Mouse (Mus musculus) thymus, postnatal 36 days (tissue): Measurements from ENCODE around the gene Pde4dip.

Source experiments
- DNase-seq, 2 experiments: peaks; one replicate each; pipeline ENCODE4 v3.0.0; 2022; ENCODE audit warnings: mixed read lengths in 2 of 2

Gene Pde4dip

DNA sequence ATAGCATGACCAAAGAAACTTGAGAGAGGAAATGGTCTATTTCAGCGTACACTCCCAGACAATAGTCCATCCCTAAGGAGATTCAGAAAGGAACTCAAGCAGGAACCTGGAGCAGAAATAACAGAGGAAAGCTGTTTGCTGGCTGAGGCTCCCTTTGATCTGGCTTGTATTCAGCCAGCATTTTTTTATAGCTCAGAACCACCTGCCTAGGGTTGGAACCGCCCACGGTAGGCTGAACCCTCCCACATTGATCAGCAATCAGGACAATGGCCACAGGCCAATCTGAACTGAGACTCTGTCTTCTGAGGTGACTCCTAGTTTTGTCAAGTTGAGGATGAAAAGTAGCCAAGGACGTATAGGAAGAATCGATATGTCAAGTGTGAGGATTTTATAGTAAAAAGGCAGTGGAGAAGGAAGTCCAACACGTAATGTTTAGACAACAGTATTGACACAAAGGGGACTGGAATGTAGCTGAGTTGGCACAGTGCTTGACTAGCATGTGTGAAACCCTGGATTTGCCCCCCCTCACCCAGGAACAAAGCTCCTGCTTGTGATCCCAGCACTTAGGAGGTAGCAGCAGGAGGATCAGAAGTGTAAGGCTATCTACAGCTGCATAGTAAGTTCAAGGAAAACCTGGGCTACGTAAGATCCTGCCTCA lies 44.2 kb downstream of the Pde4dip start:
- no peak for DNase-seq

DNA sequence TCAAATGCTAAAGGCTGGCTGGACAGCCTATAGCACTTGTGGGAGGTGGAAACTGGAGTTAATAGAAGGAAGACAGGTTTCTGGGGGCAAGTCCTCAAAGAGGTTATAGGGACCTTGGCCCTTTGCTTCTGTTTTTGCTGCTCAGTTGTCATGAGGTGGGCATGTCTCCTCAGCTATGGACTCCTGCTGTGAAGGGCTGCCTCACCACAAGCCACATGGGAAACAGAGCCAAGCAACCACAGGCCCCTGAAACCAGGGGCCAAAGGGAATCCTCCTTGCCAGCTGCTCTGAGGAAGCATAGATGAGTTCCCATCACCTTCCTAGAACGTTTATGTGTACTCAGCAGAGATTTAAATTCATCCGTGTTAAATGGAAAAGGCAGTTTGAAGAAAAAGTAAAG lies 45.9 kb downstream of the Pde4dip start:
- no peak for DNase-seq

DNA sequence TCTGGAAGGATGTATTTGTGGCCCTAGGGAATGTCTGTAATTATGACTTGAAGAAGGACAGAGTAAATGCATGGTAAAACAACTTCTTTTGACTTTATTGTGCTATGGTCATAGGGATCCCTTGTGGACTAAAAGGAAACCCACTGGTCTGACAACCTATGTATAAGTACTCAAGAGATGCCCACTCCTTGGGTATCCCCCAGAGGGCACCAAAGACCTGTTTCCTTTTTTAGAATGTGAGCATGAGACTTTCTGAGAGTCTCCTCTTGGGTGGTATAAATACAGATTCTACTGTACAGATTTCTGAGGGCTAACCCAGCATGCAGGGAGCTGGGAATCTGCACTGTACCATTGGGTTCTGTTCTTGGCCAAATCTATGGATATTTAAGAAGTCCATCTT lies 48.1 kb downstream of the Pde4dip start:
- DNase-seq, result no peak

DNA sequence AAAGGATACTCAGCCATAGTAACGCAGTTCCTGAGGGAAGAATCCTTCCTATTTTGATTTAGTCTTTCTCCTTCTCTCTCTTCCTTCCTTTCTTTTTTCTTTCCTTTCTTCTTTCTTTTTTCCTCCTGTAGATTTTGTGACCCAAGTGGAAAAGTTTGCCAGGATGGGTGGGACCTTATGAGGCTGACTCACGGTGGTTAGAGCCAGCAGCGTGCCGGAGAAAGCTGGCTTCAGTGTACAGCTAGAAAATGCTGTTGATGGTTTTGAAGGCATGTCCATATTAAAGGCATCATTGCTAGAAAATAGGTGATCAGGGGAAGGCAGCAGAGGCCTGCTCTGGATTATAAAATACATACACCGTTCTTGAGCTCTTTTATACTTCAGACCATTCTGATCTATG lies 52.6 kb downstream of the Pde4dip start:
- no peak for DNase-seq

DNA sequence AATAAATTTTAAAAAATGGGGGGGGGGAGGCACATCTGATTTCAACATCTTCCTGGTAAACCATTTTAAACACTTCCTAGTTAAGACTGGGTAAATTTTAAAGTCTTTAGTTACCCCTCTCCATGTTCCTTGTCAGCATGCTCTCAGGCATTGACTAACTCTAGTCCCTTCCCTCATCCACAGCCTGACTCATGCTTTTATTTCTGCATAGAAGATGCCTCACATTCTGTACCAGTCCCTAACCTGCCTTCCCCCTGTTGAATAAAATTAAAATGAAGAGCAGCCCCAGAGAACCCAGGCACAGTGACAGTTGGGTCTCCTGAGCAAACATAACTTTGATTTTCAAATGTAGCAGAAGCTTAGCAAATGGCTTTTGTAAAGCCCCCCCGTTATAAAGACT lies 53.9 kb downstream of the Pde4dip start:
- no peak for DNase-seq

DNA sequence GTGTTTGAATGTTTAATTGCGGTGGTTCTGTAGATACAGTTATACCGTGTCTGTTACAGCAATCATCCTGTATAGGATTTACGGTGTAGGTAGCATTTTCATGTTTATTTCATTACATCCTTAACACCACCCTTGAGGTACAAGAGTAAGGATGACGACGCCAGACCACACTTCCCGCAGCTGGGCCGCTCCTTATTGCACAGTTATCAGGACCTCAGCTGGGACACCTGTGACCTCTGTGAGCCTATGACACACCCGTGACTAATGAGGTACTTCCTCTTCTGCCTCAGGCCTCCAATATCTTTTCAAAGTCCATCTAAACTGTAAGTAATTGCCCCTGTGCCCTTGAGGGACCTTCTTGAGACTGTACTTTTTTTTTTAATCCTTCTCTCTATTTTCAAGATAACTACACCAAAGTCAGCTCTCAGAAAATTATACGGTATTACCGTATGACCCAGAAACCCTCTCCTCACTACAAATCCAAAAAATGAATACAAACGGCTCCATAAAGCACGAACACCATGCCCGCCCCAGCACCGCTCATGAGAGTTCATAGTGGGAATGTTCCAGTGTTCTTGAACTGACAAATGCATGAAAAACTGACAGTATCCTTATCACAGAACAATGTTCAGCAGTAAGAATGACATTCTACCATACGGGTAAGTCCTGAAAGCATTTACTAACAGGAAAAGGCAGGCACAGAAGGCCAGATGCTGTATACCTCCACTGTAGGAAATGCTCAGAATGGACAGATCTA lies 56.8 kb downstream of the Pde4dip start:
- no peak for DNase-seq

DNA sequence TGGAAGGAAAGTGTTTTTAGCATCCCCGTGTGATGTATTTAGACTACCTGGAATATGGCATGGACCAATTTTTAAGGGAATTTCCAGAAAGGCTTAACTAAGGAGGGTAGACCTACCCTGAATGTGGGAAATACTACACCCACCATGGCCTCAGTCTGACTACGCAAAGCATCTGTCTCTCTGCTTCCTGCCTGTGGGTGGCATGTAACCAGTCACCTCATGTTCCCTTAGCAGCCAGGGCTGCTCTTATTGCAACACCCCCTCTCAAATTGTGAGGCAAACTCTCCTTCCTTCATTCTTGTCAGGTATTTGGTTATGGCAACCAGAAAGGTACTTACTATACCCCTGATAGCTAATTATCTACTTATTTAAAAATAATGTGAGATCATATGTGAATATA lies 57.9 kb downstream of the Pde4dip start:
- DNase-seq, result no peak

DNA sequence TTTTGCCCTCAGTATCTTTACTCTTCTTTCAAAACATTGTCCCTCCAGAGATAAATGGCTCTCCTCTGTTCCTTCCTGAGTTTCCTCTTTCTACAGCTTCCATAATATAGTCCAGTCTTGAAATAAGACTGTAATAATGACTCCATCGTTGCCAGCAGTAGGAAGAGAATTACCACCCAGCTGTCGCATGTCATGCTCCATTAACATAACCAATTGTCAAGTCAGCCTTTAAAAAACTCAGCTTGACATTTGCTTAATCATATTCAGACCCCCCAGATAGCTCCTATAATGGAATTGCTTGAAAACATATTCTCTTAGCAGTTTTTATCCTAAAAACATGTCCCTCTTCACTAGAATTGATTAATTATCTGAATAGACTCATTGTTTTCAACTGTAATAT lies 58.4 kb downstream of the Pde4dip start:
- no peak for DNase-seq

DNA sequence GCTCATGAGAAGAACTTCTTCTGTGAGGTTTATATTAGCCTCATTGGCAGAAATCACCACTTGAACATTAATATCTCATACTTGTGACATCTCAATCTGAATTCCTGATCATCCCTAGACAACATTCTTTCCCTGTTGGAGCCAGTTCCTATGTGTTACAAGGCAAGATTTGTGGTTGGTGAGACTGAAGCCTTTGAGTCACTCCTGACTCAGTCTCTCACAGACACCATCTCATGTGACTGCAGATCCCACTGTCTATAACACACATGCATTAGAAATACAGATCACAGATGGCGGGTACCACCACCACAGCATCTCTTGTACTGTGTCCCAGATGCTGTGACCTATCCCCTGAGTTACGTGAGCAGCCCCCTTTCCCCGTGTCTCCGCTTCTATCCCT lies 60.2 kb downstream of the Pde4dip start:
- no peak for DNase-seq

DNA sequence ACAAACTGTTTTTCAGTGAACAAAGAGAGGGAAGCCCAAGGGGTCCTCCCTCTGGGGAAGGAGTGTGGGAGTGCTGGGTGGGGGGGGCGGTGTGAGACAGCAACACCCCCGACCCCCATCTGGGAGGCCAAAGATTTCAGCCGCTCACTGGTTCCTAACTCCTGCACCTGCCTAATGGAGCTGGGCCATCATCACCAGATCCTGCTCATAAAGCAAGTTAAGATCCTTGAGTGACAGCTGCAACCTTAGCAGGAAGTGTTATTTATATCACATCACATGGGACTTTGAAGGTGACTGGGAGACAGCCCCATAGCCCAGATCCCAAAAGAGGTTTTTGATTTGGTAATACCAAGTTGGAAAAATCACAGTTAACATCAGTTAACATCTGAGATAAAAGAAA lies 63.3 kb downstream of the Pde4dip start:
- no peak for DNase-seq

DNA sequence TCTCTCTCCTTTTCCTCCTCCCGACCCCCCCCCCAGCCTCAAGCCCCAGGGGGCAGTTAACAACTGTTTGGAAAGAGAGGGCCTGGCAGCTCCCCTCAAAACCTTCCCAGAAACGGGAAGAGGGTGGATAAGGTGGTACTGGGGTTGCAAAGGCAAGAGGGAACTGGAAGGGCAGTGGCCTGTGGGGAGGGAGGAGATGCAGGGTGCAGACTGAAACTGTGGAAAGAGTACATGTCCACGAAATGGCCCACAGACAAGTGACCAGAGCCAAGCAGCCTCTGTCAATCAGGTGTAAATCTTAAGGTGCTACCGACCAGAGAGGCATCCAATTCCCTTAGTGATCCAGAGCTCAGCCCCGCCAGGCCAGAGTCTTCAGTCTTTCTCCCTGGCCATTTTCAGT lies 63.8 kb downstream of the Pde4dip start:
- DNase-seq, result no peak

DNA sequence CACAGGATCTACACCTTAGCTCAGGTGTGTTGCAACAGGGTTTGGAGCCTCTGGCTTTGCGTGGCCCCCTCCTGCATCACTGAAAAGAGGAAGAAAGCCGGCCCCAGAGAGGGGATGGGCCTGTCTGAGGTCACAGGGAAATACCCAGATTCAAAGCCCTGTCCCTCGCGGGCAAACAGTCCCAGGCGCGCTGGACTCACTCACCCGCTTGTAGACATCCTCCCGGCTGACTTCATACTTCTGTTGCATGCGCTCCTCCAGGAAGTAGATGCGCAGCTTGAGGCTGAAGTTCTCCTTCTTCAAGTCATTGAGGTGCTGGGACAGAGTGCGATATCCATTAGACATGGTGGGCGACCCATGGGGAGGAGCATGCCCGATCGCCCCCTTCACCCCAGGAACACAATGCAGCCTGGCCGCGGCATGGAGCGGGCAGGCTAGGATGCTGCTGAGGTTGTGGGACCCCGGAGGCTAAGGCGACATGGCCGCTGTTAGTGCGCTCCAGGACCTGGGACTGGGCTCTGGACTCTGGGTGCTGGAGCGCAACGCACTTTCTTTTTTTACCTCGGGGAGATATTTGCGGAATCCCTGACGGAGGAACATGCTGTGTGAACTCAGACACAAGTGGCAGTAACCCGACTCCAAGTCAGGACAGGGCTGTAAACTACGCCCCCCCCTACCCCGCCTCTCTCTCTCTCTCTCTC lies 64.3 kb downstream of the Pde4dip start:
- peak; percentile 3 to 14 for DNase-seq

DNA sequence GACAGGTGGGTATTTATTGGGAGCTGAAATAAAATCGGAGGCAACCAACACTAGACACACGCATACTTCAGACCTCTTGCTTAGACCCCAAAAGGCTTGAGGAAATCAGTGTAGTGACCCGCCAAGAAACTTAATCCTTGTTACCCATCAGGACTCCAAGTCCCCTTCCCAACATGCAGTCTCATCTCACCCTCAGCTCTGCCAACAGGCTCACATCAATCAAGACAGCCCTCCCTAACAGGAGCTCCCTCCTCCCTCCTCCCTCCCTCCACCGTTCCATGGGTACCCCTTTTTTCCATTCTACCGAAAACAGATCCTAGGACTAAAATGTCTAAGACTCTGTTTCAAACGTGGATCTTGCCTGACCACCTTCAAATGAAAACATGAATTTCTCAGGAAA lies 65.1 kb downstream of the Pde4dip start:
- no peak for DNase-seq

DNA sequence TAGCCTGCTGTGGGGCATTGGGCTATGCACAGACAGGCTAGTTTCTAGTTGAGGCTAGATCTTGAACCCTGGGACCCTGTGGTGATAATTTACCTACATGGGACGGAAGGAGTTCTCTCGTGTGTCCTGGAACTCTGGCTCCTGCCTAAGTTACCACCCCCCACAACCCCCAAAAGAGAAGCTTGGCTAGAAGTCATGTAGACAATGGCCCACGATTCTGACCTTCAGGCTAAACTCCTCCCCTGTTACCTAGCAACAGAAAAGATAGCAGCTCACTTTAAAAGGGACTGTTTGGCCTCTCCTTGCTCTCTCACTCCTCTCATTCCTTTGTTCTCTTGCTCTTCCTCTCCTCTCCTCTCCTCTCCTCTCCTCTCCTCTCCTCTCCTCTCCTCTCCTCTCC lies 69.5 kb downstream of the Pde4dip start:
- DNase-seq, result no peak

DNA sequence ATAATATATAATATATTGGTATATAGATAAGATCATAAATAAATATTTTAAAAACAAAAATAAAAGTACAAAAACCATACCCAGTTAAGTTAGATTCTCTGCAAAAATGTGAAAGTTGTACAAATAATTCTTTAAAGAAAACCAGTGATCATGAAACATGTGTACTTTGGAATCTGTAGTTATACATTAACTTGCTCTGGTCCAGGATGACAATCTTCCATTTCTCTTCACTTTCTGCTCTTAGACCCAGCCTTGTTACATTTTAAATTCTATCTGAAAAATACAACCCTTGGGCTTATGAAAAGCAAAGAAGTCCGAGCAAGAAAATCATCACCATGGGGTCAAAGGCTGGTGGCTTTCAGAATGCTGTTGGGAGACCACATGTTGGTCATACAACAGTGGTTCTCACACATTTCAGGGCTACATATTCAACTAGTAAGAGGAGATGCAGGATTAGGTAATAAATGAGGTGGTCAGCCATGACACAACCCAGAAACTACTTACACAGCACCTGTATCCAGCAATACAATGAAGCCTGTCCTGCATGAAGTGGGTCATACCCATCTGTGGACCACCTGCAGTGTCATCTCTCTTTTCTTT lies 70.0 kb downstream of the Pde4dip start:
- DNase-seq, result no peak

DNA sequence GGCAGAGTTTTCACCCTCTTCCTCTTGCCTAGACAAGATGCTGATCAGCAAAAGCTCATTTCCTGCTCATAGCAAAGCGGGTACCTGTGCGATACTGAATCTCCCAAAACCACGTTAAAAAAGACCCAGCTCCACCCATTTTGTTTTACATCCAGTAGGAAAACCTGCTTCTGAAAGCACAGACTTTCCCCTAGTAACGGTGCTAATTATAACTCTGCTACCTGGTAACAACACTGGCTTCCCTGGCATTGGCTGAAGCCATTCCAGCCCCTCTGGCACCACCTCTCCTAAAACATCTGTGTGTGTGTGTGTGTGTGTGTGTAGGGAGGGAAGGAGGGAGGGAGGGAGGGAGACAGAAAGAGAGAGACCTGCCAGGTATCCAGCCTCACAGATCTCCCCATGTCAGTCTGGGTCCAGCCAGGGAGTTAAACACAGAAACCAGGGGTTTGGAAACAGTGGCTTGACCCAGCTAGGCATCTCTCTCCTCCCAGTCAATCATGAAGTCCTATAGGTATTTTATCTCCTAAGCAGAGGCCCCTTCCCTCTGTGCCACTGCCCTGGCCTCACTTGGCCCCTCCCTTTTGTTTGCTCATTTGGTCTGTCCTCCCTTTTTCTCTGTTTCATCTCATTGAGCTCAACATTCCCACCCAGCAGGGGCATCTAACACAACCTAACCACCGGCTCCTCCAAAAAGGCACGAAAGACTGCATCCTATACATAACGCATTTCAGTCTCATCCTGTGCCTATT lies 76.7 kb downstream of the Pde4dip start:
- no peak for DNase-seq

DNA sequence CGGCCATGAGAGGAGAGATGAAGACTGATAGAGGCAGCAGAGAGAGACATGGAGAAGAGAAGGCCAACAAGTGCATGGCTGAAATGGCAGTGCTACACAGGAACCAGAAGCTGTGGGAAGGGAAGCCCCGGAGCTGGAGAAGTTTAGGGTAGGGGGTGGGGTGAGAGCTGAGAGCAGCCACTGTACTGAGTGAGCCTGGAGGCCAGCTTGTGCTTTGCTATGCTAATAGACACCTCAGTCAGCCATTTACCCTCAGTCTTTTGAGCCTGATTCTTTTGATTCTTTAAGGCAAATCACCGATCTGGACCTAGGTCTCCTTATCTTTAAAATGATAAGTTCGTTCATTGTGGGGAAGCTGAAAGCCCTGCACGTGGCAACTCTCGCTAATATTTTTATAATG lies 77.3 kb downstream of the Pde4dip start:
- no peak for DNase-seq

DNA sequence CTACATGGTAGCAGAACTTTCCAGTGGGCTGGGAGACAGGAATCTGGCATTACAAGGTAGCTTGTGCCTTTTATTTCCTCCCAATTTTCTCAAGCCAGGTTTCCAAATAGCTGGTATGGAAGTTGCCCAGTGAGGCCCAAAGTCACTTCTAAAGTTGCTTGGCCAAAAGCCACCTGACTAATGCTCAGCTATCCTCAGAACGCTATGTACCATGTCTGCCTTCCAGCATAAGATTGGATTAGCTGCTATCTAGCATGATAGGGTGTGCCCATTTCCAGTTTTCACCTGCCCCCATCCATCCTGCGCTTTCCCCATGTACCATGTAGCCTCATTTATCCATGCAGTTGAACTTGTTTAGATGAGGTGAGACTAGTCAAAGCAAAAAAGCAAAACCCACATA lies 78.2 kb downstream of the Pde4dip start:
- no peak for DNase-seq

DNA sequence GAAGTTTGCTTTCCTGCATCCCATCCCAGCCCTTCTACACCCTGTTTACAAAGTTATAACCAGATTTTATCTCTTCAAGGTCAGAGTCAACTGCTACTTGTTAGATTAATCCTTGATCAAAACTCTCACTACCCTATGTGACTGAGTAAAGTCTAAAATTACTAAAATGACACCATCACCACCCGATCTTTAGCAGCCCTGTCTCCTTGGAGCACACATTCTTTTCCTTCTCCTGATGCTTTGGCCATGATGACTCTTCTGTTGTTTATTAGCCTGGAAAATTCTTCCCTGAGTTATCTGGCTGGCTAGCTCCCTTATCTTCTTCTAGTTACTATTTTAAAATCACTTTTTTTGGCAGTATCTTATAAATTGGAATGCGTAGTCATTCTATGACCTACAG lies 82.9 kb downstream of the Pde4dip start:
- DNase-seq, result no peak

DNA sequence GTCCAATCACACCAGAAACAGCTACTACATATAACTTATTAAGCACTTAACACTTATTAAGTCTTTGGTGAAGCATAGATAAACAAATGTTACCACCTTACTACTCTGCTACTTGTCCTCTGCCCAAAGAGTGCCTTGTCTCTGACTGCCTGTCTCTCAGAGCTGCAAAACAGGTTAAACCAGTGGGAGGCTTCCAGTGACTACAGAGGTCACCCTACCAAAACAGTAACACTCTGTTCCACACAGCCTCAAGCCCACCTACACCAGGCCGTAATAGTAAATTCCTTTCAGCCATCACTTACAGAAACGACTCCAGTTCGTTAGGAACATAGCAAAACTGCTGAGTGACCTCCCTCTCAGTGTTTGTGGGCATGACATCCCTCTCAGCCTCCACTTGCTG lies 84.8 kb downstream of the Pde4dip start:
- DNase-seq, result no peak

DNA sequence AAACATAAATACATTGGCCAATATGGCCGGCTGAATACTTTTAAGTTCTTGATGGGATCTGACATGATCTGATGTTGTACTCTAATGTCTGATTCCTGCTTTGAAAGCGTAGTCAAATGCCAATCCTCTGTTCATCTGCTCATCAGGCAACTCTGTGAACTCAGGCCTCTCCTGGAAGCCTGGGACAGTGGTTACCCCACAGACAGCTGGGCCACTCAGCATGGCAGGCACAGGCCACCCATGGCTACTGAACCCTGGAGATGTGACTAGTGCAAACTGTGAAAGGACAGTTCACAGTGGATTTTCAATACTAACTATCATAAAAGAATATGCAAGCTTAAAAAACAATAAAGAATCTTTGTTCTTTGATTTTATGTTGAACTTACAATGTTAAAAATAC lies 85.6 kb downstream of the Pde4dip start:
- DNase-seq, result no peak

DNA sequence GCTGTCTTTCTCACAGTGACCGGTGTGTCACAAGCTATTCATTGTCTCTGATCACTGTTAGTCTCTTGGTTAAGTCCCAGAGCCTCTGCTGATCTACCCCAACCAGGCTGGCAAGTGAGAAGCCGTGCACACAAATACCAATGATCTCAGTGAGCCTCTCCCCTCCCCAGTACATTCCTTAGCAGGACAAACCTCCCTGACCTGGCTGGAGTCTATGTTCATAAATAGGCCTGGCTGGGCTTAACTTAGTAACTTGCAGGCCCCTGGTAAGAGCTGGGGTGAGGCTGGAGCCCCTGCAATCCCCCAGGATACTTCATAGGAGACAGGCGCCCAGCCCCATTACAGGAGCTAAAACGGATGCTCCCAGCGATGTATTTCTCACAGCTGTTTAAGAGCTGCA lies 86.2 kb downstream of the Pde4dip start:
- DNase-seq, result no peak

DNA sequence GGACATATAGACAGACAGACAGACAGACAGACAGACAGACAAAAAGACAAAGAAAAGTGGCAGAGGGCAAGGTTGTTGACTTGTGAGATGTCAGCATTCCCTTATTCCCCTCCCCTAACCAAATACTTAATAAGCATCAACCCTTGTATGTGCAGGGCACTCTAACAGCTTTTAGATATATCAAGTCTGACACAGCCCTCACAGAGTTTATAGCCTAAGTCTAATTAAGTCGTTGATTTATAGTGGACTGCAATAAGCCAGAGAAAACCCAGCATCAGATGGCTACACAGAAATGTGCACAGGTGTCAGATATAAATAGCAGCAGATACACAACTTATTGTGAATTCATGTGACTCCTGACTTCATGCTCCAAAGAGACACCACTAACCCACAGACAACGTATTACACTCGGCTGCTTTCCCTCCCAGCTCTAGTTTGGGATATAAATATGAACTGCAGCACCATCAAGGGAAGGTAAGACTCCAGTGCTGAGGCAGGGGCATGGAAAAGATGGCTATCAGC lies 87.3 kb downstream of the Pde4dip start:
- no peak for DNase-seq
